Mouse (Mus musculus) urinary bladder, postnatal 14 days (tissue): ENCODE results near the gene Dgkz.

Experiments
- DNase-seq: peaks from one replicate; pipeline ENCODE4 v3.0.0; 2021; ENCODE audit warnings: low spot score

Dgkz gene

DNA sequence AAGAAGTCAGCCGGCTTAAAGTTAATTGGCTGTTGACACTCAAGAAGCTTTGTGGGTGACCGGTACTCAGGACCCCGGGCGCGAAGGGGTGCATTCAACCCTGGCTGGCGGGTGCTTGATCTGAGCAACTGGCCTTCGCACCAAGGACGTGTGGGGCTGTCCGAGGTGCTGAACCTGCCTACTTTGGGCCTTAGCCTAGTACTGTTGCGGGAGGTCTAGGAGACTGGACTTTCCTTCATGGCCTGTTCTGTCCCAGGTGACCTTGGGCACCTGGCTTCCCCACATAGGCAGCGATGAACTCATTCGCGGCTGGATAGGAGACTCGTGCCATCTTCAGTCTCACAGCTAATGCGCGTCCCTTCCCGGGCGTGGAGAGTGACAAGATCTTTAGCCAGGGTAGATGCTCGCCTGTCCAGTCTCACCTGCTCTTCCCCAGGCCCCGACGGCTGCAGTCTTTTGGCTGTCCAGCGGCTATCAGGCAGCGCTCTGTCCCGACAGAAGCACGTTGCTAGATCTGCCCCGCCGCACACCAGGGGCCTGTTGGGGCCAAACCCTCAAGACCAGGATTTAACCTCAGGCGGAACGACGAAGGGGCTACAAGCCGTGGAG lies 54.4 kb downstream of the Dgkz start:
- peak; percentile 83 for DNase-seq

DNA sequence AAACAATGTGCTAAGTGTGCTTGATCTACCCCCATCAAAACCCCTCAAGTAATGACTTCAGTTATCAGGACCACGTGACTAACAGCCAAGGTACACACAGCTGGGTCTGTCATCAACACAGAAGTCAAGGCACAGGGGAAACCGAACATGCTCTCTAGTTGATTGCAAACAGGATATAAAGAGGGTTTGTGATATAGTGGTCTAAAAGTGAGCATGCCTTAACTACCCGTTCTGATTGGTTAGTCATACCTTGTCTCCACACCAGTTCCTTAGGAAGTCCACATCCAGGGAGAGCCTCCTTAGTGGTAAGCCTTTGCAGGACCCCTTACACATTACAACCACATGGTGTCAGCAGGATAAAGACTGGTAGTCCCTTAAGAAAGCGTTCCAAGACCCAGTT lies 55.5 kb downstream of the Dgkz start:
- no peak for DNase-seq

DNA sequence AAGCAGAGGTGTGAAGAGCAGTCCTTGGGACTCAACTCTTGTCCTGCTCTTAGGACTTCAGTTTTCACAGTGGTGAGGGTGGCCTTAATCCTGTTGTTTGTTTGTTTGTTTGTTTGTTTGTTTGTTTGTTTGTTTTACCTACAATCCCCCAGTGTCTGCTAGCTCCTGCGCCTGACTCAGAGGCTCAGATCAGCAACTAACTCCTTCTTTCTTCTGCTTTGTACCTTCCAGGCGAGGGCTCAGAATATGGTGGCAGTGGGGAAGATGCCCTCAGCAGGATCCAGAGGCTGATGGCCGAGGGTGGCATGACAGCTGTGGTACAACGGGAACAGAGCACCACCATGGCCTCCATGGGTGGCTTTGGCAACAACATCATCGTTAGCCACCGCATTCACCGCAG lies 58.6 kb downstream of the Dgkz start:
- no peak for DNase-seq

DNA sequence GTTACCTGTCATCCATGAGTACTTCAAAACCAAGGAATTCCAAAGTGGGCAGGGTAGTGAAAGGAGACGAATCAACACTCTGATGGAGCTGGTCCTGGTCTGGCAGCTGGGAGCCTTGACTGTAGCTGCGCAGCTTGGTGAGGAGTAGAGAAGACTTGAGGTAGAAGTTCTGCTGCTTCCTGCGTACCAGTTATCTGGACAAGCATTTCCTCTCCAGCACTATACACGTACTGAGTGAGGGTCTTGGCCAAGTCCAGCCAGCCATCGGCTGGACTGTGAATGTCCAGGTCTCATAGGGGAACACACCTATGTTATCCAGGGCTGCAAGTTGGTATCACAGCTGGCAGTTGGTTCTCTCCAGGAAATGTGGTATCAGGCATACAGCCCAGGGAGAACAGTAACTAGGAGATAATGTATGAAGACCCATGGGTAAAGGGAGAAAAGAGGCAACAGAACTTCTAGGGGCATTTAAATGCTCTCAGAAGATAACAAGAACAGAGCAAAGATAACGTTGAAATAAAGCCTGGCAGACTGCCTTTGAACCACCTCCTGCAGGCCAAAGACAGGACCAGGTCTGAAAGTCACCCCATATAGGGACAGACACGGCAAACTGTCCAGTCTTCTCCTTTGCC lies 59.2 kb downstream of the Dgkz start:
- DNase-seq: no peak

DNA sequence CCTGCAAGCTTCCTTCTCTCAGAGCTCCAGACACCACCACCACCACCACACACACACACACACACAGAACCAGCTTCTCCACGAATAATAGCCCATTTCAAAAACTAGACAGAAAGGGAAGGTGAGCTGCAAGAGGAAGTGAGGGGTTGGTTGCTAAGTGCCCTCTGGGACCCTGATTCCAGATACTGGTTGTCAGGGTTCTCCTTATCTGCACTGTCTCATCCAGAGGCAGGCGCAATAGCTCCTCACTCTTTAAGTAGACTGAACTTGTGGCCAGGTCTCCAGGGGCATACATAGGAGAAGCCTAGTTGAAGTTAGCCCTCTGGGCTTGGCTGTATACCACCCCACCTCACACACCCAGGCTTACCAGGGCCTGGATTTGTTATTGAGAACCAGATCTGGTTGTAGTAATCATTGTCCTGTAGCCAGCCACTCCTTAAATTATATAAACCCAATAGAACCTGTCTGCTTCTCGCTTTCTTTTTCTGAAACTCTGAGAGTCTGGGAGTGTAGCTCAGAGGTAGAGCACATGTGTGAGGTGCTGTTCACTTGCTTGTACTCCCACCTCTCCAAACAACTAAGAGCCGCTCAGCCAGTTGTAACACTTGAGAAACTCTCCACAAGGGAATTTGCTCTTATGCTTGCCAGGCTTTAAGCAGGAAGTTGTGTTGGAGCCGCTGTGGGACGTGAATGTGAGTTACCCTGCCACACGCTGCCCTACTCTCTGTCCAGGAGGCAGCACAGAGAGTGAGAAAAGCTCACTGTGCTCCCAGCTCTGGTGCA lies 62.1 kb downstream of the Dgkz start:
- no peak for DNase-seq

DNA sequence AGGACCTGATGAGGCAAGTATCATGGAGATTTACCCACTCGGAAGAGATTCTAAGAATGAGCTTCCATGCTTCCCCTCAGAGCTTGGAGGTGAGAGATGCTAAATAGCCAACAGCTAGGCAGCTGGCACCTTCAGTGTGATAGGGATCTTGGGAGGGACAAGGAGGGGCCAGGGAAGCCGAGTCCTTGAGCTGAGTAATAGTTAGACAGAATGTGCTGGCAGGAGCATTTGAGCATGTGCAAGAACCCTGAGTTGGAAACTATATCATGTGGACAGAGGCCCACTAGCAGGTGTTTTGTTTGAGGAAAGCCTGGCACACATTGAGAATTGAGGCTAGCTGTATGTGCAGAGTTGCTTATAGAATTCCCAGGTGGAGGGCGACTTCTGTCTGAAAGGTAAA lies 63.0 kb downstream of the Dgkz start:
- no peak for DNase-seq

DNA sequence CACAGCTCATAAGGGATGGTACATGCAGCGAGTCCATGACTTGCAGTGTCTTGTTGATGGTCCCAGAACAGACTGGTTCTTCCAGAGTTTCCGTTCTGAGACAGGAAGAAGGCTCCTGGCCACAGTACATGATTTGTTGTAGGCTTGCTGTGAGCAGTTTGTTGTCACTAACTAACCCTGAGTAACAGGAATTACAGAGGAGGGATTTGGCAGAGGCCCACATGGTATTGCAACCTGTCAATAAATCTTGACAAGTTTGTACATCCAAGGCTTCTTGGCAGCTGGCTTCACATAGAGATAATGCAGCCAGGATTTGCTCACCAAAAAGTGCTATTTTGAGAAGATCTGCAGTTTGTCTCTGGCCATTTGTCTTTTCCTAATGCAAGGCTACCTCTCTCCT lies 69.5 kb downstream of the Dgkz start:
- no peak for DNase-seq

DNA sequence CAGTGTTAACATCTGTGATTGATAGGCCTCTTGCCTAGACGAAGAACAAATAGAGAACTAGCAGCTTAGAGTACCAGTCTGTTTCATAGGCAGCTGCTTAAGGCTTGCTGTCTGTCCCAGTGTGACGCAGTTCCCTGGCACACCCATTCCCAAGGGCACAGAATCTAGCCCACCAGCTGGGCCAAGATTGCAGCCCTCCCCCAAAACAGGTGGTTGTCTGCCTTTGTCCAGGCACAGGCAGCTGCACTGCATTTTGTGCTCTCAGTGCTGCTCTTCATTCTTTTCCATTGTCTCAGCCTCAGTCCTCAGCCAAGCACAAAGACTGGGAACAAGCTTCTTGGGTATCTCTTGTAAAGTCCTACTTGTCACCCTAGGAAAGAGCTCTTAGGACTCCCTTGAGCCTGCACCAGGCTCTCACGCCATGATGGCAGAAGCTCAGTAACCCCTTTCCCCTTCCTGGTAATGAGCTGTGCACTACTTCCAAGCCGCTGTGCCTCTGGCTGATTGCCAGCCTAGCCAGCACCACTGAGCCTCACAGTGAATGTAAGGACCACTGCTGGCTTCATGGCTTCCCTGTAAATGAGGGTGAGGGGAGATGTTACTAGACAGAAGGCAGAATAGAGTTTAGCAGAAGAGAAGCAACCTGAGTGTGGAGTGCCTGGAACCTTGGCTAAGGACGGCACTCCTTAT lies 70.9 kb downstream of the Dgkz start:
- DNase-seq: no peak

DNA sequence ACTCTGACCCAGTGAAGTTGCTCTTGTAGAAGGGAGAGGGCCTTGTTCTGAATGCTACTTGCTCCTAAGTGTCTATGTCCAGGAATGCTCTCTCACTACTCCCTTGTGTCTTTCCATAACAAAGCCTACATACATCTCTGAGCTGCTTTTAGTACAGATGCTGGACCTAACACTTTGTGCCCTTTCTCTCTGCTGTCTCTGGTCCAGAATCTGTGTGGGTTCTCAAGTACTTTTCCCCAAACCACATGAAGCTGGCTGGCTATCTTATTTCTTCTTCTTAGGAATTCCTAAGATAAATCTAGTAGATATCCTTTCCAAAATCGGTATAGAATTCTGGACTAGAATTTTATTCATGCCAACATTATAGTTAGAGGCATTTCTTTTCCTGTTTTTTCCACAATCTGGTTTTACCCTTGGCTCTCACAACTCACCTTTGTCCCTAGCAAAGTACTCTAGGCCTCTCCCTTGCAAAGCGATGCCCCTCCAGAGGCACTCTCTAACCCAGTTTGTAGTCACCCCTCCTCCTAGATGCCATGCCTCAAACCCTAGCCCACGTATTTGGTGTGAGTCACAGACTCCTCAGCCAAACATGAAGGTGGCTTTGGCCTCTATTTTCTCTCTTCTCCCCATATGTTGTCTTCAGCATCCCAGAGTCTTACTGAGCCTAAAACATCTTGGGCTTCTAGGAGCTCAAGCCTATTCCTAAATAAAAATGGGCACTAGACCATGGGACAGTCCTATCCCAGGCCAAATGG lies 72.3 kb downstream of the Dgkz start:
- no peak for DNase-seq

DNA sequence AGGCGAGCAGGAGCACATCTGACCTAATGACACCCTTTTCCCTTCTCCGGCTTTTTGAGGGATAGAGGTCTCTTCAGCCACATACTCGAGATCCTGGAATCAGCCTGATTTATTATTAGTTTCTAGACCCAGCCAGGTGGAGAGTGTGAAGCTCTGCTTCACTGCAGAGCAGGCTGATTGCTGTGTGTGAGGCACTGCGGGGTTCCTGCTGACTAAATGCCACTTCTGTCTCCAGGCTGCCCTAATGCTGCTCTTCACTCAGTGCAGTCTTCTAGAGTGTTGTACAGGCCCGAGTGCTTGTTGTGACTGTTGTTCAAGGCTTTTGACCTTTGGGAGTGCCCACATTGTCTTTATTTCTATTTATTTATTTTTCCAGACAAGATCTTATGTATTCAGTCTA lies 73.3 kb downstream of the Dgkz start:
- DNase-seq: no peak

DNA sequence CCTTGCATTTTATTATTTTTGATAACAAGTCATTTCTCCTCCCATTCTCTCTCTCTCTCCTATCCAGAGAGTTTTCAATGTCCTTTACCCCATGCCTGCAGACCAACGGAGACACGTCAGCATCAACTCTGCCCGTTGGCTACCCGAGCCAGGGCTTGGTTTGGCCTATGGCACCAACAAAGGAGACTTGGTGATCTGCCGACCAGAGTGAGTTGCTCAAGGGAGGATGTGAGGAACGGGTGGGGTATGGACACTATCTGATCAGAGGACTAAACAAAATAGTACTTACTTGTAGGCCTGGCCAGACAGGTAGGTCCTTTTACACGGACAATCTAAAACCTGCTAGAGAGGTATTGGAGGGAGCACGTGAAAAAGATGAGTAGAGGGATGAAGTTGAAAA lies 75.2 kb downstream of the Dgkz start:
- no peak for DNase-seq

DNA sequence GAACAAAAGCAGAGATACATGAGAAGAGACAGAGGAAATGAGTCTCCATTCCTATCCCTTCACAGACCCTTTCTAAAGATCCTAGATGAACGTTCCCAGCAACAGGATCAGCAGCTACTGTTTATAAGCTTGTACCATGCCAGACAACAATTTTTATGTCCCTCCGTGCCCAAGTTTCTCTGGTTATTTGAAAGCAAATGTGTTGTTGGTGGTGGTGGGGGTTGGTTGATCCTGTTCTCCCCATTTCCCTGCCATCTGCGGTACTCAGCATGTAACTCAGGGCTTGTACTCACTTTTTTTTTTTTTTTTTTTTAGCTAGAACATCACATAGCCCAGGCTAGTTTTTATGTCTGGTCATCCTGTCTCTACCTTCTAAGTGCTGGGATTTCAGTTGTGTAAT lies 76.5 kb downstream of the Dgkz start:
- DNase-seq: no peak

DNA sequence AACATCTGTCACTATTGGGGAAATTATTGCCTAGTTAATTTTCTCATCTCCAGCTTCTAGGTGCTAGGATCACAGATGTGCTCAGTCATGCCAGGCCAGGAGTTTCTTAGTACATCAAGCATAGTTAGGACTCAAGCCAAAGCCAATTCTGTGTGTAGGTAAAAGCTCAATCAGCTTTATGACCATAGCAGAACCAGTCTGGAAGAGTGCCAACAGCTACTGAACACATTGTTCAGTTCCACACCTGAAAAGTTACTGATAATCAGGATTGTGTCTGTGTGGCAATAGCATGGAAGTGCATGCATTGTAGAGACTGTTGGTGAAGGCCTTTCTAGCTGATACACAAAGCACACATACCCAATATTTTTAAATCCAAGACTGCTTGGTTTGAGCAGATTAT lies 77.7 kb downstream of the Dgkz start:
- DNase-seq: no peak

DNA sequence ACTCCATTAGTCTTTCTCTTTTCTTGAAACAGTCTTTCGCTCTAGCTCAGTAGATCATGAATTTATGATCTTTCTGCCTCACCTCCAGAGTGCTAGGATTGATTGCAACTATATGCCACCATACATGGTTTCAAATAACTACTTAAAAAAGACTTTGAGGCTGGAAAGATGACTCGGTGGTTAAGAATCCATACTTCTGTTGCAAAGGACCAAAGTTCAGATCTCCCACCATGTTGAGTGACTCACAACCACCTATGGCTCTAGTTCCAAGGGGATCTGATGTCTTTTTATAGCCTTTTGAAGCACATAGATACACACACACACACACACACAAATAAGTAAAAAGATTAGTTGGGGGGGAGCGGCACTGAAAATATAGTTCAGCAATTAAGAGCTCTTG lies 80.3 kb downstream of the Dgkz start:
- no peak for DNase-seq

DNA sequence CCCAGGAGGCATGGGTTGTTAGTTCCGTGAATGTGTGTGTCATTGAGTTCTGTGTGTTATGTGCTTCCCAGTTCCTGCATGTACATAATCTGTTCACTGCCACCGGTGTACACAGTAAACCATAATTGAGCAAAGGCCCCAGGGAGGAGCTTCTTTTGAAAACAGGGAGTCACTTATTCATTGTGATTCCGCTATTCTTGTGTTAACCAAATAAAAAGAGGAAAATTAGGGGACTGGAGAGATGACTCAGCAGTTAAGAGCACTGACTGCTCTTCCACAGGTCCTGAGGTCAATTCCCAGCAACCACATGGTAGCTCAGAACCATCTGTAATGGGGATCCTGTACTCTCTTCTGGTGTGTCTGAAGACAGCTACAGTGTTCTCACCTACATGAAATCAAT lies 80.9 kb downstream of the Dgkz start:
- no peak for DNase-seq

DNA sequence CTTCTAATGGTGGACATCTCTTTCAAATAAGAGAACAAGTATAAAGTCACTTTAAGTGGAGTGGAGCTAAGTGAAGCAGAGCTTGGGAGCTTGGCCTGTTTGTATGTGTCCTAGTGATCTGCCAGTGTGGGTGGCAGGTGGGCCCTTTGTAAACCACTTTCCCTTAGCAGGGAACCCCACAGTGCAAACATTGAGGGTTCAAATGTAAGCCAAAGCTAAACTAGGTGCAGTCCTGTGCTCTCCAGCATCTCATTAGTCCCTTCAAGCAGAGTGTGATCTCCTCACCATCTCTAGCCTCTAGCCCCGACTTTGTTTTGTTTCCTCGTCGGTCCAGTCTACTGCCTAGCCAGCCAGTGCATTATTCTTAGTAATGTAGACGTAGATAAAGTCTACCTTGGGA lies 91.0 kb downstream of the Dgkz start:
- no peak for DNase-seq

DNA sequence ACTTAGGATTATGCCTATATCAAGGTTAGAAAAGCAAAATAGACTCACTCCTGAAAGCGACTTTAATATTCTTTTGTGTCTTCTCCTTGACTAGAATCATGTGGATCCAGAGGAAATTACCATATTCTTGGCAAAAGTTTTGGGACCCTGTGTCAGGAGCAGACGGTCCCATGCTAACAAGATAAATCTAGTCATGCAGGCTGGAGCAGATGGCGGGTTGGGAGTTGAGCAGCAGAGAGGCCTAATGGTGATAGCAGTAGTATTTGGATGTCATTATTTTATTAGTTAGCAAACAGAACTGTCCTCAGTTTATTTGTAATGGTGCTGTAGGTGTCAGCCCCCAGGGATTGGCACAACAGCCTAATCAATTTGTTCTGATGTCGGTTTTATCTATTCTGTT lies 91.7 kb downstream of the Dgkz start:
- DNase-seq: no peak
